Comparison of ENCODE assay signal across 10 mouse cellular contexts in genomic region chr6:128134196-128134924, GRCm38 (mm10). TPM values are rescaled to one million over a fixed set of nuclear protein-coding genes. Genes with fewer than 3 reads are reported as not detected.
DNase-seq lines count a peak whose midpoint lies in the region; ATAC-seq and TF ChIP-seq lines count a peak whose summit lies in the region.
"Had no signal": no experiment of that assay in that cellular context is flagged by ENCODE, and none has a peak within 500 bp of the region (broad histone marks: within the 10 kb centered on the region; RNA-seq: fewer than 3 reads in every experiment).

No protein-coding gene starts in this region.

- no peak overlapping the region for H3K4me2 ChIP-seq in lung, embryonic 14.5 days
- H3K4me2 ChIP-seq in embryonic facial prominence, embryonic 15.5 days (replicated peaks) = no peak overlapping the region
- H3K4me2 ChIP-seq in kidney, embryonic 16.5 days (replicated peaks; ENCODE audit: low read depth, low read length) = peak overlapping the region; percentile 13; the same call in 1 of the 2 replicates

- no peaks in the 10 kb centered on the region for H3K9me3 ChIP-seq in lung, embryonic 14.5 days (ENCODE audit: low read depth, low read length)
- H3K9me3 ChIP-seq in embryonic facial prominence, embryonic 15.5 days (replicated peaks) = no peaks in the 10 kb centered on the region
- no peaks in the 10 kb centered on the region for H3K9me3 ChIP-seq in kidney, embryonic 16.5 days (ENCODE audit: low read length)

- H3K27ac ChIP-seq in lung, embryonic 14.5 days (ENCODE audit: low read depth) = peak overlapping the region; percentile 65; the same call in 1 of the 2 replicates
- peak overlapping the region; percentile 68 for H3K27ac ChIP-seq in embryonic facial prominence, embryonic 15.5 days (replicated peaks)
- H3K27ac ChIP-seq in kidney, embryonic 16.5 days (ENCODE audit: low read length) = peak overlapping the region; percentile 92

- no peak overlapping the region for H3K4me3 ChIP-seq in lung, embryonic 14.5 days (ENCODE audit: low read depth, low read length)
- no peak overlapping the region for H3K4me3 ChIP-seq in embryonic facial prominence, embryonic 15.5 days (replicated peaks)
- H3K4me3 ChIP-seq in kidney, embryonic 16.5 days (ENCODE audit: low read length) = no peak overlapping the region

- 0 out of 2 replicates have a peak, but pooled peaks have one; percentile 39 for ATAC-seq in lung, embryonic 14.5 days (ENCODE audit: insufficient read depth)
- 0 out of 2 replicates have a peak, but pooled peaks have one; percentile 25 for ATAC-seq in embryonic facial prominence, embryonic 15.5 days (ENCODE audit: insufficient number of reproducible peaks, low FRiP score, low TSS enrichment, low read depth)
- ATAC-seq in kidney, embryonic 16.5 days (ENCODE audit: low FRiP score, low TSS enrichment) = peak; percentile 83

- H3K27me3 ChIP-seq in lung, embryonic 14.5 days (ENCODE audit: insufficient read depth, low read length) = no peaks in the 10 kb centered on the region
- no peaks in the 10 kb centered on the region for H3K27me3 ChIP-seq in embryonic facial prominence, embryonic 15.5 days
- H3K27me3 ChIP-seq in kidney, embryonic 16.5 days (ENCODE audit: insufficient read depth, low read length) = no peaks in the 10 kb centered on the region

- TF ChIP-seq CTCF in lung, embryonic 14.5 days (IDR thresholded peaks at IDR 0.05; ENCODE audit: low read depth) = no peak

- no peak for DNase-seq in lung, embryonic 14.5 days
- DNase-seq in lung, postnatal 14 days = no peak
- peak; percentile 34 for DNase-seq in lung, postnatal 10 days
- no peak for DNase-seq in urinary bladder, postnatal 4 days (ENCODE audit: low spot score in 2 of 2)
- no peak for DNase-seq in thymus, postnatal 4 days
- no peak for DNase-seq in urinary bladder, adult 2 months (ENCODE audit: low spot score)
- DNase-seq: cerebellum, postnatal 36 days; layer of hippocampus, postnatal 36 days had no signal

- no peak overlapping the region for H3K9ac ChIP-seq in lung, embryonic 14.5 days
- 0 out of 2 replicates have a peak overlapping the region, but pooled peaks have one; percentile 4 for H3K9ac ChIP-seq in embryonic facial prominence, embryonic 15.5 days
- H3K9ac ChIP-seq in kidney, embryonic 16.5 days (replicated peaks; ENCODE audit: low read length) = no peak overlapping the region

- 33% methylated on average over 8 of the region's 8 CpGs for WGBS in lung, embryonic 14.5 days
- WGBS in embryonic facial prominence, embryonic 15.5 days = 32% methylated on average over 8 of the region's 8 CpGs
- WGBS in kidney, embryonic 16.5 days = 39% methylated on average over 8 of the region's 8 CpGs

- H3K36me3 ChIP-seq in lung, embryonic 14.5 days (ENCODE audit: insufficient read depth) = no peaks in the 10 kb centered on the region; the same call in 1 of the 2 replicates
- H3K36me3 ChIP-seq in embryonic facial prominence, embryonic 15.5 days = no peaks in the 10 kb centered on the region
- no peaks in the 10 kb centered on the region for H3K36me3 ChIP-seq in kidney, embryonic 16.5 days (ENCODE audit: insufficient read depth, low read length)

- H3K4me1 ChIP-seq in lung, embryonic 14.5 days (ENCODE audit: insufficient read depth) = peaks cover 13% of the 10 kb centered on the region; the same call in 1 of the 2 replicates
- peaks cover 75% of the 10 kb centered on the region for H3K4me1 ChIP-seq in embryonic facial prominence, embryonic 15.5 days
- H3K4me1 ChIP-seq in kidney, embryonic 16.5 days (ENCODE audit: insufficient read depth, low read length) = peaks cover 42% of the 10 kb centered on the region

RNA-seq across cellular contexts. Expression of gene Tspan9, which starts 9.0 kb away (rescaled TPM):
- polyA plus RNA-seq in lung, embryonic 14.5 days (2014; fragmentation: Nextera tagmentation; extraction: Ambion mirVana) = 118 and 121 TPM in 2 replicates
- 156 and 177 TPM in 2 replicates for polyA plus RNA-seq in embryonic facial prominence, embryonic 15.5 days (2015; fragmentation: Nextera tagmentation; extraction: Ambion mirVana)
- 140 and 147 TPM in 2 replicates for polyA plus RNA-seq in kidney, embryonic 16.5 days (2015; fragmentation: Nextera tagmentation; extraction: Ambion mirVana)
- polyA plus RNA-seq in urinary bladder, adult 2 months (2012; rRNA removed) = 112 and 128 TPM in 2 replicates

Comparison
In these comparisons a context has a peak if more than half of its experiments do, and no peak if none do; other contexts are left out.
1. ATAC-seq: peak in every context shown above with its lines; median percentile 83 in kidney, embryonic 16.5 days; 39 in lung, embryonic 14.5 days; 25 in embryonic facial prominence, embryonic 15.5 days.